Comparison of ENCODE assay signal across 21 mouse cellular contexts in genomic region chr5:149140336-149140735, GRCm38 (mm10). TPM values are rescaled to one million over a fixed set of nuclear protein-coding genes. Genes with fewer than 3 reads are reported as not detected.
DNase-seq lines count a peak whose midpoint lies in the region; ATAC-seq and TF ChIP-seq lines count a peak whose summit lies in the region.
"Had no signal": no experiment of that assay in that cellular context is flagged by ENCODE, and none has a peak within 500 bp of the region (broad histone marks: within the 10 kb centered on the region; RNA-seq: fewer than 3 reads in every experiment).

No protein-coding gene starts in this region.

- TF ChIP-seq EP300 in ES-Bruce4 (IDR thresholded peaks at IDR 0.05; ENCODE audit: insufficient read depth, low read depth, low read length) = no peak

- no peak for ATAC-seq in midbrain, embryonic 11.5 days (ENCODE audit: low FRiP score)
- ATAC-seq in midbrain, embryonic 14.5 days (ENCODE audit: low FRiP score, low TSS enrichment) = no peak
- ATAC-seq in intestine, postnatal 0 days = no peak
- ATAC-seq: forebrain, embryonic 16.5 days; intestine, embryonic 15.5 days; midbrain, embryonic 16.5 days had no signal

- H3K4me1 ChIP-seq in midbrain, embryonic 11.5 days (ENCODE audit: control insufficient read depth, insufficient read depth, low read length) = no peaks in the 10 kb centered on the region
- H3K4me1 ChIP-seq in midbrain, embryonic 14.5 days (ENCODE audit: control insufficient read depth, insufficient read depth, low read length) = no peaks in the 10 kb centered on the region
- H3K4me1 ChIP-seq in ES-Bruce4 (ENCODE audit: control insufficient read depth, insufficient read depth, low read length) = peaks cover 1% of the 10 kb centered on the region
- no peaks in the 10 kb centered on the region for H3K4me1 ChIP-seq in intestine, postnatal 0 days (replicated peaks; ENCODE audit: control insufficient read depth, insufficient read depth, low read length)

- WGBS in midbrain, embryonic 11.5 days = 59% methylated on average over 9 of the region's 9 CpGs
- 60% methylated on average over 9 of the region's 9 CpGs for WGBS in midbrain, embryonic 14.5 days
- 58% methylated on average over 9 of the region's 9 CpGs for WGBS in intestine, postnatal 0 days

- H3K27ac ChIP-seq in midbrain, embryonic 11.5 days (ENCODE audit: low read depth, low read length) = no peak overlapping the region
- no peak overlapping the region for H3K27ac ChIP-seq in midbrain, embryonic 14.5 days (replicated peaks; ENCODE audit: low read depth, low read length)
- H3K27ac ChIP-seq in ES-Bruce4 (ENCODE audit: insufficient read depth, low read length) = no peak overlapping the region
- no peak overlapping the region for H3K27ac ChIP-seq in intestine, postnatal 0 days (ENCODE audit: low read depth, low read length)
- H3K27ac ChIP-seq: embryonic facial prominence, embryonic 15.5 days; heart, embryonic 10.5 days; hindbrain, embryonic 14.5 days; intestine, embryonic 15.5 days; stomach, embryonic 15.5 days had no signal

- H3K27me3 ChIP-seq in midbrain, embryonic 11.5 days (ENCODE audit: control insufficient read depth, insufficient read depth, low read length) = no peaks in the 10 kb centered on the region
- H3K27me3 ChIP-seq in midbrain, embryonic 14.5 days (ENCODE audit: control insufficient read depth, insufficient read depth, low read length) = no peaks in the 10 kb centered on the region
- H3K27me3 ChIP-seq in ES-Bruce4 (ENCODE audit: control insufficient read depth, insufficient read depth, low read length, poor library complexity, severe bottlenecking) = no peaks in the 10 kb centered on the region
- H3K27me3 ChIP-seq in splenic B cell, adult 2 months (ENCODE audit: control insufficient read depth, insufficient read depth, low read length, poor library complexity, severe bottlenecking) = no peaks in the 10 kb centered on the region
- no peaks in the 10 kb centered on the region for H3K27me3 ChIP-seq in intestine, postnatal 0 days (replicated peaks; ENCODE audit: control insufficient read depth, insufficient read depth, low read length)
- H3K27me3 ChIP-seq: embryonic facial prominence, embryonic 15.5 days; intestine, embryonic 15.5 days; stomach, embryonic 15.5 days had no signal

- H3K4me2 ChIP-seq in midbrain, embryonic 11.5 days = no peak overlapping the region
- H3K4me2 ChIP-seq in midbrain, embryonic 14.5 days (ENCODE audit: low read length) = no peak overlapping the region
- H3K4me2 ChIP-seq in intestine, postnatal 0 days (replicated peaks; ENCODE audit: low read depth) = no peak overlapping the region
- H3K4me2 ChIP-seq: embryonic facial prominence, embryonic 15.5 days; hindbrain, embryonic 14.5 days; intestine, embryonic 15.5 days; stomach, embryonic 15.5 days had no signal

- H3K36me3 ChIP-seq in midbrain, embryonic 11.5 days (ENCODE audit: control insufficient read depth, insufficient read depth, low read length) = no peaks in the 10 kb centered on the region
- H3K36me3 ChIP-seq in midbrain, embryonic 14.5 days (ENCODE audit: control insufficient read depth, insufficient read depth, low read length) = no peaks in the 10 kb centered on the region
- no peaks in the 10 kb centered on the region for H3K36me3 ChIP-seq in ES-Bruce4 (ENCODE audit: control insufficient read depth, insufficient read depth, low read length, poor library complexity, severe bottlenecking)
- H3K36me3 ChIP-seq in splenic B cell, adult 2 months (ENCODE audit: control insufficient read depth, insufficient read depth, low read length, poor library complexity, severe bottlenecking) = no peaks in the 10 kb centered on the region
- no peaks in the 10 kb centered on the region for H3K36me3 ChIP-seq in intestine, postnatal 0 days (ENCODE audit: control insufficient read depth, insufficient read depth)
- H3K36me3 ChIP-seq: embryonic facial prominence, embryonic 15.5 days; heart, embryonic 10.5 days; intestine, embryonic 15.5 days; stomach, embryonic 15.5 days had no signal

- H3K9ac ChIP-seq in midbrain, embryonic 11.5 days (ENCODE audit: low read length) = no peak overlapping the region
- H3K9ac ChIP-seq in midbrain, embryonic 14.5 days (replicated peaks; ENCODE audit: low read length) = no peak overlapping the region
- H3K9ac ChIP-seq in ES-Bruce4 (ENCODE audit: low read depth, poor library complexity, severe bottlenecking) = no peak overlapping the region
- H3K9ac ChIP-seq in intestine, postnatal 0 days (ENCODE audit: low read depth, low read length) = no peak overlapping the region
- H3K9ac ChIP-seq: embryonic facial prominence, embryonic 15.5 days; hindbrain, embryonic 14.5 days; intestine, embryonic 15.5 days; stomach, embryonic 15.5 days had no signal

- DNase-seq in embryo, embryonic 10 days (ENCODE audit: low spot score) = peak; percentile 21
- no peak for DNase-seq in embryo, embryonic 11 days
- DNase-seq in midbrain, embryonic 11.5 days (ENCODE audit: low spot score, missing footprints) = peak; percentile 59
- no peak for DNase-seq in midbrain, embryonic 14.5 days
- peak; percentile 17 for DNase-seq in splenic B cell, adult 2 months (ENCODE audit: low read depth, low spot score)
- DNase-seq: cerebellum, adult 2 months; cerebellum, postnatal 36 days; gastrocnemius, postnatal 10 days; heart, postnatal 4 days; kidney, postnatal 36 days; lung, adult 2 months; lung, postnatal 14 days had no signal

- no peak overlapping the region for H3K4me3 ChIP-seq in midbrain, embryonic 11.5 days (ENCODE audit: low read depth, low read length)
- no peak overlapping the region for H3K4me3 ChIP-seq in midbrain, embryonic 14.5 days (replicated peaks; ENCODE audit: low read depth, low read length)
- peak overlapping the region; percentile 46 for H3K4me3 ChIP-seq in ES-Bruce4 (ENCODE audit: low read depth, low read length)
- H3K4me3 ChIP-seq in intestine, postnatal 0 days (ENCODE audit: low read depth, low read length) = no peak overlapping the region
- H3K4me3 ChIP-seq: embryonic facial prominence, embryonic 15.5 days; heart, embryonic 10.5 days; intestine, embryonic 15.5 days; stomach, embryonic 15.5 days had no signal

- no peaks in the 10 kb centered on the region for H3K9me3 ChIP-seq in midbrain, embryonic 11.5 days (ENCODE audit: control insufficient read depth, low read length)
- H3K9me3 ChIP-seq in midbrain, embryonic 14.5 days (ENCODE audit: control insufficient read depth, low read length) = no peaks in the 10 kb centered on the region
- H3K9me3 ChIP-seq in ES-Bruce4 (replicated peaks; ENCODE audit: control insufficient read depth, insufficient read depth, low read length, poor library complexity, severe bottlenecking) = no peaks in the 10 kb centered on the region
- H3K9me3 ChIP-seq in intestine, postnatal 0 days (ENCODE audit: control insufficient read depth) = no peaks in the 10 kb centered on the region
- H3K9me3 ChIP-seq: embryonic facial prominence, embryonic 15.5 days; heart, embryonic 10.5 days; intestine, embryonic 15.5 days; stomach, embryonic 15.5 days had no signal

- TF ChIP-seq POLR2A in ES-Bruce4 (IDR thresholded peaks at IDR 0.05; ENCODE audit: insufficient read depth, low read length) = no peak

- TF ChIP-seq CTCF in ES-Bruce4 (IDR thresholded peaks at IDR 0.05; ENCODE audit: low read depth, low read length) = no peak
- TF ChIP-seq CTCF in intestine, postnatal 0 days (IDR thresholded peaks at IDR 0.05; ENCODE audit: low read depth) = no peak

RNA-seq across cellular contexts. Expression of gene Uspl1, which starts 43.8 kb away (rescaled TPM):
- polyA plus RNA-seq in midbrain, embryonic 11.5 days (2014; fragmentation: Nextera tagmentation; extraction: Ambion mirVana) = 81.3 and 83.3 TPM in 2 replicates
- 61.4 and 65.1 TPM in 2 replicates for polyA plus RNA-seq in midbrain, embryonic 14.5 days (2014; fragmentation: Nextera tagmentation; extraction: Ambion mirVana)
- 63.8 and 65.9 TPM in 2 replicates for polyA plus RNA-seq in ES-Bruce4 (2011; ENCODE audit: insufficient read depth, insufficient read length, low read depth, missing spikeins)
- 16.9 and 17.5 TPM in 2 replicates for polyA plus RNA-seq in intestine, postnatal 0 days (2015; fragmentation: Nextera tagmentation; extraction: Ambion mirVana)

RNA-seq across cellular contexts. Expression of gene Hmgb1, which starts 44.0 kb away (rescaled TPM):
- 1,896 and 1,979 TPM in 2 replicates for polyA plus RNA-seq in midbrain, embryonic 11.5 days (2014; fragmentation: Nextera tagmentation; extraction: Ambion mirVana)
- polyA plus RNA-seq in midbrain, embryonic 14.5 days (2014; fragmentation: Nextera tagmentation; extraction: Ambion mirVana) = 869 and 947 TPM in 2 replicates
- 110 and 114 TPM in 2 replicates for polyA plus RNA-seq in ES-Bruce4 (2011; ENCODE audit: insufficient read depth, insufficient read length, low read depth, missing spikeins)
- 516 and 565 TPM in 2 replicates for polyA plus RNA-seq in intestine, postnatal 0 days (2015; fragmentation: Nextera tagmentation; extraction: Ambion mirVana)

Comparison
In these comparisons a context has a peak if more than half of its experiments do, and no peak if none do; other contexts are left out.
1. DNase-seq: peak in embryo, embryonic 10 days (single experiment), midbrain, embryonic 11.5 days (single experiment) and splenic B cell, adult 2 months (single experiment); none in embryo, embryonic 11 days (single experiment) and midbrain, embryonic 14.5 days (single experiment).